Mouse (Mus musculus) left cerebral cortex, adult 18-20 months (tissue): ENCODE measurements around the gene Rorc. TPM values are rescaled to one million over a fixed set of nuclear protein-coding genes. Genes with fewer than 3 reads are reported as not detected.

Experiments used
- DNase-seq, 2 experiments: peaks; one replicate each; pipeline ENCODE4 v3.0.0; 2021 to 2022; ENCODE audit warnings: low spot score in 2 of 2, mixed read lengths in 1 of 2
- total RNA-seq, 2 experiments: library from RNA; stranded (reverse); gene quantifications; 2 replicates each; pipeline ENCODE4 v1.2.3; 2021

The Rorc gene
- total RNA-seq, 2 experiments from 2014 or later: 1.7 to 1.9 TPM

- peak; percentile 98 to 99 for DNase-seq
Observed at GRCm38 (mm10) chr3:94413031-94413679, 40.6 kb downstream of the Rorc start, which contains the start of gene Tdrkh. TSS of gene Tdrkh (plus strand) at chr3:94413273.

GRCm38 (mm10) chr3:94430980-94431379 lies 58.4 kb downstream of the Rorc start:
- DNase-seq: no peak

- DNase-seq: no peak
Observed at GRCm38 (mm10) chr3:94434305-94434704, 61.7 kb downstream of the Rorc start.

- DNase-seq: no peak
Observed at GRCm38 (mm10) chr3:94436420-94436819, 63.8 kb downstream of the Rorc start.

- no peak for DNase-seq
Observed at GRCm38 (mm10) chr3:94441182-94441581, 68.6 kb downstream of the Rorc start.

GRCm38 (mm10) chr3:94442951-94443596 lies 70.5 kb downstream of the Rorc start, which contains the start of gene Mrpl9:
TSS of gene Mrpl9 (plus strand) at chr3:94443318.
- peak; percentile 94 to 95 for DNase-seq

- no peak for DNase-seq
Observed at GRCm38 (mm10) chr3:94443597-94443964, 71.0 kb downstream of the Rorc start, which contains the start of gene Oaz3. TSS of gene Oaz3 (minus strand) at chr3:94443915.

Other genes starting within 250 kb of the Rorc start
- gene Gm10696, start 194.6 kb upstream of the Rorc start, total RNA-seq: not detected
- not detected for gene Gm5286, start 176.1 kb upstream of the Rorc start, total RNA-seq
- not detected for gene Gm4778, start 108.8 kb upstream of the Rorc start, total RNA-seq
- 10 to 100 TPM; 18.5 to 20.1 TPM for gene Them4, start 62.7 kb upstream of the Rorc start, total RNA-seq
- gene Them5, start 30.7 kb upstream of the Rorc start, total RNA-seq: not detected
- under 1 TPM in 1 of 2 experiments, not detected in 1; 0.46 TPM for gene C2cd4d, start 10.4 kb upstream of the Rorc start, total RNA-seq
- under 1 TPM; 0.63 to 0.73 TPM for gene Lingo4, start 25.7 kb downstream of the Rorc start, total RNA-seq
- gene Tdrkh, start 40.5 kb downstream of the Rorc start, total RNA-seq: 10 to 100 TPM; 37.8 to 39.0 TPM
- gene Mrpl9, start 70.5 kb downstream of the Rorc start, total RNA-seq: 10 to 100 TPM; 36.9 to 37.1 TPM
- gene Oaz3, start 71.1 kb downstream of the Rorc start, total RNA-seq: not detected
- 100 to 1,000 TPM; 147 to 160 TPM for gene Celf3, start 105.5 kb downstream of the Rorc start, total RNA-seq
- gene Riiad1, start 107.5 kb downstream of the Rorc start, total RNA-seq: 1 to 10 TPM; 6.4 to 7.8 TPM
- gene Snx27, start 209.9 kb downstream of the Rorc start, total RNA-seq: 100 to 1,000 TPM; 106 TPM